Mouse (Mus musculus): ENCODE measurements around the gene Minos1. TPM values are rescaled to one million over a fixed set of nuclear protein-coding genes. Genes with fewer than 3 reads are reported as not detected.
A peak's percentile ranks its signal among the peaks of the same experiment; 100 is the strongest.

Gene Minos1
- polyA plus RNA-seq, 1 experiment from 2014 or later, result 440 TPM

DNA sequence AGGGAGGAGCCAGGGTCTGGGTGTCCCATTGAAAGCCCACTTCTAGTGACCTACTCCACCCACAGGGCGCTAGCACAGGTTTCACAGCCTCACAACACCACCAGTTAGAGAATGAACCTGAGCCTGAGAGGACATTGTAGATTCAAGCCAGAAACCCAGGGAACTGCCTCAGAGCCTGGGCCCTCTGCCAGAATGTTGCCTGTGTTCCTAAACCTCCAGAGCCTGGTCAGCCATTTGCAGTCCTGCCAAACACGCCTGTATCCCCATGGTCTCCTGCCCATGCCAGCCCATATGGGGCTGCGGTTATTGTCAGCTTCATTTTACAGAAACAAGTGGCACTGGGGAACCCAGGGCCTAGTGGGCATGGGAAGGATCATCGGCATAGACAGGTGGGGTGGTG lies 75.6 kb downstream of the Minos1 start:
- no peak overlapping the region for H3K4me3 ChIP-seq (replicated peaks)
- 49% methylated on average over 4 of the region's 4 CpGs for WGBS
- H3K9ac ChIP-seq (replicated peaks), result no peak overlapping the region
- no peaks in the 10 kb centered on the region for H3K9me3 ChIP-seq (replicated peaks)
- no peak overlapping the region for H3K4me2 ChIP-seq
- peaks cover 4% of the 10 kb centered on the region; the same call in 1 of the 2 replicates for H3K27me3 ChIP-seq (replicated peaks)
- peak overlapping the region; percentile 56; the same call in 1 of the 2 replicates for H3K27ac ChIP-seq (replicated peaks)
- peaks cover 38% of the 10 kb centered on the region for H3K4me1 ChIP-seq
- no peaks in the 10 kb centered on the region for H3K36me3 ChIP-seq
- ATAC-seq (ENCODE audit: low FRiP score), result no peak

DNA sequence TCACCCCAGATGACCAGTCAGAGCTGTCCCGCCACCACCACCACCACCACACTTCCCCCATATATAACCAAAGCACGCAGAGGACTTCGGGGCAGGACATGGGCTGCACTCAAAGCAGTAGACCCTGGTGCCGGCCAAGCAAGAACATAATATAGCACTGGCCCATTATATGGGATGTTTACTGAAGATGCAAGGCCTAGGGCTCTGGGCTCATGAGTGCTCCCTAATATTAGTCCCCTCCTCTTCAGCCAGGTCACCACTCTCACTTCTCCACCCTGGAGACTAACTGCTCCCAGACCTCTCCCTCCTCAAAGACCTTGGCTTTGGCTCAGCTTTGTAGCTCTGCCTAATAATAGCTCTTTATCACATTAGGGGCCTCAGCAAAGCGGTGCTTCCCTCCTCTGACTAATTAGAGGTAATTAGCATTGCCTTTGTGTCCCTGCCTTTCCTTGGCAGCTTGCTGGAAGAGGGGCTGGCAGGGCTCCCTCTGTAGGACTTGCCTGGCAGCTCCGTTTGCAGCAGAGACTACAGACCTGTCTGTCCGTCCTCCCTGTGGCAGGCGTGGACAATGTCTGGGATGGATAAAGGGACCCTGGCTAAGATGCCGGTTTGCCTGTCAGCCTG lies 76.5 kb downstream of the Minos1 start:
- Histone ChIP-seq H3K4me1 (peaks cover 36% of the 10 kb centered on the region), H3K4me2 (no peak overlapping the region), H3K27ac (replicated peaks) (peak overlapping the region; percentile 60), H3K9me3 (replicated peaks) (no peaks in the 10 kb centered on the region), H3K27me3 (replicated peaks) (peaks cover 4% of the 10 kb centered on the region; the same call in 1 of the 2 replicates), H3K36me3 (no peaks in the 10 kb centered on the region), H3K4me3 (replicated peaks) (no peak overlapping the region), H3K9ac (replicated peaks) (no peak overlapping the region)
- WGBS, result 45% methylated on average over 9 of the region's 9 CpGs
- ATAC-seq (ENCODE audit: low FRiP score), result peak; percentile 65; the same call in 1 of the 2 replicates

DNA sequence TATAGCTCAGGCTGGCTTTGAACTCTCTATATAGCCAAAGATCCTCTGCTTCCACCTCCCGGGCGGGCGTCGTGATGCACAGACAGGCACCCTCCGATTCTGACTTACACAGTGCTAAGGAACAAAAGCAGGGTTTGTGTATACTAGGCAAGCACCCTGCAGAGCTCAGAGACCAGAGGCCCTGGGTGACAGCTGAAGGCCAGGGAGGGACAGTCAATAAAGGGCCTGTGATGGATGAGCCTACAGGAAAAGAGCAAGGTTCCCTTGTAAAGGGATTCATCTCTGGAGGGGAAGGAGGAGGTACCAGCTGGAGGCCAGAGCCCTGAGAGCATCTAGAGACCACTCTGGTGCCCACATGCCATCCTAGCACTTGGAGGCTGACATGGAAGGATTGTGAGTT lies 77.5 kb downstream of the Minos1 start:
- Histone ChIP-seq H3K27me3 (replicated peaks) (peaks cover 3% of the 10 kb centered on the region; the same call in 1 of the 2 replicates), H3K27ac (replicated peaks) (peak overlapping the region; percentile 60; the same call in 1 of the 2 replicates), H3K4me3 (replicated peaks) (no peak overlapping the region), H3K9ac (replicated peaks) (no peak overlapping the region), H3K36me3 (no peaks in the 10 kb centered on the region), H3K4me1 (peaks cover 36% of the 10 kb centered on the region), H3K4me2 (no peak overlapping the region), H3K9me3 (replicated peaks) (no peaks in the 10 kb centered on the region)
- no peak for ATAC-seq (ENCODE audit: low FRiP score)
- WGBS, result 33% methylated on average over 5 of the region's 5 CpGs

DNA sequence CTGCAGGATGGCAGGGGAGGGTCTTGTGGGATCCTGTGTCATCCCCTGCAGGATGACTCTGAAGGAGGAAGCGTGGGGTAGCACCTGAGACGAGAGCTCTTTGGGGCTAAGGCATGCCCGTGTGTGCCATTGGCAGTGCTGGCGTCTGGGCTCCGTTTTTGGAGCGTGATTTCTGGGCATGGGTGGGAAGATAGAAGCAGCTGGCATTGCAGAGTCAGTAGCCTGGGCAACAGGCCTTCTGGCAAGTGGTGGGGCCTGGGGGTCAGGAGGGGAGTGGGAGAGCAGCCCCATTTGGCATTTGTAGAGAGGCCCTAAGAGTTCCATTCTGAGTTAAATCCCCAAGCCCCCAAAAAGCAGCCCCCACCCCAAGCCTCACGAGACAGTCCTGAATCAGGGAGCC lies 78.1 kb downstream of the Minos1 start:
- Histone ChIP-seq H3K9ac (replicated peaks) (no peak overlapping the region), H3K27ac (replicated peaks) (no peak overlapping the region), H3K4me2 (no peak overlapping the region), H3K36me3 (no peaks in the 10 kb centered on the region), H3K4me1 (peaks cover 36% of the 10 kb centered on the region), H3K4me3 (replicated peaks) (no peak overlapping the region), H3K9me3 (replicated peaks) (no peaks in the 10 kb centered on the region), H3K27me3 (replicated peaks) (no peaks in the 10 kb centered on the region)
- no peak for ATAC-seq (ENCODE audit: low FRiP score)
- 54% methylated on average over 7 of the region's 7 CpGs for WGBS

Other genes starting within 250 kb of the Minos1 start
- 2.2 and 3.7 TPM in 2 replicates for gene Otud3, start 217.2 kb downstream of the Minos1 start, polyA plus RNA-seq (2015; fragmentation: Nextera tagmentation; extraction: Ambion mirVana)
- 3.5 TPM in 1 of 2 replicates, not detected in the other for gene Rnf186, start 164.0 kb downstream of the Minos1 start, polyA plus RNA-seq (2015; fragmentation: Nextera tagmentation; extraction: Ambion mirVana)
- gene Tmco4, start 158.2 kb downstream of the Minos1 start, polyA plus RNA-seq (2015; fragmentation: Nextera tagmentation; extraction: Ambion mirVana), result 1.2 and 3.7 TPM in 2 replicates
- gene Htr6, start 55.5 kb downstream of the Minos1 start, polyA plus RNA-seq (2015; fragmentation: Nextera tagmentation; extraction: Ambion mirVana), result 0.80 and 1.0 TPM in 2 replicates
- 47.9 and 51.2 TPM in 2 replicates for gene Nbl1, start 38.1 kb downstream of the Minos1 start, polyA plus RNA-seq (2015; fragmentation: Nextera tagmentation; extraction: Ambion mirVana)
- gene Capzb, start 61.8 kb upstream of the Minos1 start, polyA plus RNA-seq (2015; fragmentation: Nextera tagmentation; extraction: Ambion mirVana), result 323 and 359 TPM in 2 replicates
- 14.0 and 14.1 TPM in 2 replicates for gene Pqlc2, start 179.6 kb upstream of the Minos1 start, polyA plus RNA-seq (2015; fragmentation: Nextera tagmentation; extraction: Ambion mirVana)
- gene Akr7a5, start 179.6 kb upstream of the Minos1 start, polyA plus RNA-seq (2015; fragmentation: Nextera tagmentation; extraction: Ambion mirVana), result 64.4 and 78.1 TPM in 2 replicates
- gene Mrto4, start 221.5 kb upstream of the Minos1 start, polyA plus RNA-seq (2015; fragmentation: Nextera tagmentation; extraction: Ambion mirVana), result 77.3 and 94.5 TPM in 2 replicates
- 41.2 and 43.9 TPM in 2 replicates for gene Emc1, start 221.5 kb upstream of the Minos1 start, polyA plus RNA-seq (2015; fragmentation: Nextera tagmentation; extraction: Ambion mirVana)
- gene Ubr4, start 221.5 kb upstream of the Minos1 start, polyA plus RNA-seq (2015; fragmentation: Nextera tagmentation; extraction: Ambion mirVana), result 79.0 and 82.5 TPM in 2 replicates

All from neural tube, embryonic 15.5 days (tissue).